Comparison of ENCODE assay signal across 9 mouse cellular contexts in genomic region chr12:40164621-40165020, GRCm38 (mm10). TPM values are rescaled to one million over a fixed set of nuclear protein-coding genes. Genes with fewer than 3 reads are reported as not detected.
A peak's percentile ranks its signal among the peaks of the same experiment; 100 is the strongest.
DNase-seq lines count a peak whose midpoint lies in the region; ATAC-seq lines count a peak whose summit lies in the region.
"Had no signal": no experiment of that assay in that cellular context is flagged by ENCODE, and none has a peak within 500 bp of the region (broad histone marks: within the 10 kb centered on the region; RNA-seq: fewer than 3 reads in every experiment).

No protein-coding gene starts in this region.

- 8% methylated on average over 2 of the region's 2 CpGs for WGBS in hindbrain, embryonic 11.5 days
- 16% methylated on average over 2 of the region's 2 CpGs for WGBS in hindbrain, embryonic 10.5 days
- WGBS in intestine, embryonic 15.5 days: 7% methylated on average over 2 of the region's 2 CpGs
- WGBS in midbrain, embryonic 13.5 days: 7% methylated on average over 2 of the region's 2 CpGs

- H3K4me2 ChIP-seq in hindbrain, embryonic 11.5 days (replicated peaks; ENCODE audit: low read depth, low read length): no peak overlapping the region
- H3K4me2 ChIP-seq in intestine, embryonic 15.5 days (replicated peaks): no peak overlapping the region
- no peak overlapping the region for H3K4me2 ChIP-seq in midbrain, embryonic 13.5 days (replicated peaks)
- H3K4me2 ChIP-seq: stomach, embryonic 15.5 days had no signal

- H3K4me3 ChIP-seq in hindbrain, embryonic 11.5 days (ENCODE audit: low read depth, low read length): no peak overlapping the region
- H3K4me3 ChIP-seq in hindbrain, embryonic 10.5 days: no peak overlapping the region
- H3K4me3 ChIP-seq in intestine, embryonic 15.5 days (replicated peaks): no peak overlapping the region
- H3K4me3 ChIP-seq in midbrain, embryonic 13.5 days (replicated peaks): no peak overlapping the region
- H3K4me3 ChIP-seq: stomach, embryonic 15.5 days had no signal

- peak; percentile 64; the same call in 1 of the 2 replicates for ATAC-seq in hindbrain, embryonic 11.5 days (ENCODE audit: low FRiP score)
- ATAC-seq in common myeloid progenitor, adult 5-6 weeks (replicated peaks; ENCODE audit: low read depth, poor library complexity, severe bottlenecking): peak; percentile 94
- peak; percentile 57 for ATAC-seq in intestine, embryonic 15.5 days
- ATAC-seq in midbrain, embryonic 13.5 days: peak; percentile 85

- DNase-seq in hindbrain, embryonic 11.5 days (ENCODE audit: low spot score): peak; percentile 49
- DNase-seq in hindbrain, embryonic 10.5 days (ENCODE audit: low spot score): no peak
- peak; percentile 50 for DNase-seq in ES-CJ7 (ENCODE audit: low read depth, low spot score)
- no peak for DNase-seq in urinary bladder, adult 18-20 months (ENCODE audit: low spot score in 2 of 2)
- no peak for DNase-seq in gastrocnemius, postnatal 4 days (ENCODE audit: low spot score in 2 of 2)

- no peak overlapping the region for H3K27ac ChIP-seq in hindbrain, embryonic 11.5 days (ENCODE audit: low read depth, low read length)
- H3K27ac ChIP-seq in hindbrain, embryonic 10.5 days: no peak overlapping the region
- H3K27ac ChIP-seq in intestine, embryonic 15.5 days: no peak overlapping the region
- H3K27ac ChIP-seq in midbrain, embryonic 13.5 days: no peak overlapping the region
- H3K27ac ChIP-seq: stomach, embryonic 15.5 days had no signal

- H3K27me3 ChIP-seq in hindbrain, embryonic 11.5 days (ENCODE audit: control insufficient read depth, insufficient read depth, low read length): no peaks in the 10 kb centered on the region
- no peaks in the 10 kb centered on the region for H3K27me3 ChIP-seq in hindbrain, embryonic 10.5 days (ENCODE audit: insufficient read depth, poor library complexity, severe bottlenecking)
- H3K27me3 ChIP-seq in intestine, embryonic 15.5 days (replicated peaks): no peaks in the 10 kb centered on the region
- no peaks in the 10 kb centered on the region for H3K27me3 ChIP-seq in midbrain, embryonic 13.5 days
- H3K27me3 ChIP-seq: stomach, embryonic 15.5 days had no signal

- H3K4me1 ChIP-seq in hindbrain, embryonic 11.5 days (replicated peaks; ENCODE audit: control insufficient read depth, insufficient read depth, low read length): no peaks in the 10 kb centered on the region
- no peaks in the 10 kb centered on the region for H3K4me1 ChIP-seq in hindbrain, embryonic 10.5 days (replicated peaks)
- H3K4me1 ChIP-seq in intestine, embryonic 15.5 days (replicated peaks): no peaks in the 10 kb centered on the region
- H3K4me1 ChIP-seq in midbrain, embryonic 13.5 days (replicated peaks): no peaks in the 10 kb centered on the region
- H3K4me1 ChIP-seq: stomach, embryonic 15.5 days had no signal

- no peak overlapping the region for H3K9ac ChIP-seq in hindbrain, embryonic 11.5 days (ENCODE audit: low read depth, low read length)
- no peak overlapping the region for H3K9ac ChIP-seq in intestine, embryonic 15.5 days
- no peak overlapping the region for H3K9ac ChIP-seq in midbrain, embryonic 13.5 days (replicated peaks)
- H3K9ac ChIP-seq: stomach, embryonic 15.5 days had no signal

- H3K9me3 ChIP-seq in hindbrain, embryonic 11.5 days (ENCODE audit: control insufficient read depth, low read length): no peaks in the 10 kb centered on the region
- H3K9me3 ChIP-seq in hindbrain, embryonic 10.5 days: no peaks in the 10 kb centered on the region
- no peaks in the 10 kb centered on the region for H3K9me3 ChIP-seq in intestine, embryonic 15.5 days
- H3K9me3 ChIP-seq in midbrain, embryonic 13.5 days: no peaks in the 10 kb centered on the region
- H3K9me3 ChIP-seq: stomach, embryonic 15.5 days had no signal

- no peaks in the 10 kb centered on the region for H3K36me3 ChIP-seq in hindbrain, embryonic 11.5 days (ENCODE audit: control insufficient read depth, insufficient read depth, low read length)
- no peaks in the 10 kb centered on the region for H3K36me3 ChIP-seq in hindbrain, embryonic 10.5 days
- H3K36me3 ChIP-seq in intestine, embryonic 15.5 days: no peaks in the 10 kb centered on the region
- H3K36me3 ChIP-seq in midbrain, embryonic 13.5 days: no peaks in the 10 kb centered on the region
- H3K36me3 ChIP-seq: stomach, embryonic 15.5 days had no signal

RNA-seq across cellular contexts. Expression of gene Scin, which starts 30.6 kb away (rescaled TPM):
- 0.54 and 0.57 TPM in 2 replicates for polyA plus RNA-seq in hindbrain, embryonic 11.5 days (2014; fragmentation: Nextera tagmentation; extraction: Ambion mirVana)
- polyA plus RNA-seq in hindbrain, embryonic 10.5 days (2016; fragmentation: Nextera tagmentation; extraction: Ambion mirVana): 0.12 and 0.29 TPM in 2 replicates
- 14.5 and 15.6 TPM in 2 replicates for total RNA-seq in common myeloid progenitor, adult 5-6 weeks (2017)
- polyA plus RNA-seq in intestine, embryonic 15.5 days (2015; fragmentation: Nextera tagmentation; extraction: Ambion mirVana): 43.7 and 46.1 TPM in 2 replicates
- not detected in 2 replicates for polyA plus RNA-seq in midbrain, embryonic 13.5 days (2015; fragmentation: Nextera tagmentation; extraction: Ambion mirVana)
- total RNA-seq in gastrocnemius, postnatal 4 days (2021): under 1 TPM; 0.34 to 0.49 TPM

RNA-seq across cellular contexts. Expression of gene Lsmem1, which starts 34.7 kb away (rescaled TPM):
- 0.08 TPM in 1 of 2 replicates, not detected in the other for polyA plus RNA-seq in hindbrain, embryonic 11.5 days (2014; fragmentation: Nextera tagmentation; extraction: Ambion mirVana)
- not detected in 2 replicates for polyA plus RNA-seq in hindbrain, embryonic 10.5 days (2016; fragmentation: Nextera tagmentation; extraction: Ambion mirVana)
- total RNA-seq in common myeloid progenitor, adult 5-6 weeks (2017): not detected in 2 replicates
- not detected in 2 replicates for polyA plus RNA-seq in intestine, embryonic 15.5 days (2015; fragmentation: Nextera tagmentation; extraction: Ambion mirVana)
- not detected in 2 replicates for polyA plus RNA-seq in midbrain, embryonic 13.5 days (2015; fragmentation: Nextera tagmentation; extraction: Ambion mirVana)
- 10 to 100 TPM; 30.7 to 34.1 TPM for total RNA-seq in gastrocnemius, postnatal 4 days (2021)

Comparison
In these comparisons a context has a peak if more than half of its experiments do, and no peak if none do; other contexts are left out.
1. DNase-seq: peak in hindbrain, embryonic 11.5 days (single experiment) and ES-CJ7 (single experiment); none in hindbrain, embryonic 10.5 days (single experiment), urinary bladder, adult 18-20 months (0 of 2) and gastrocnemius, postnatal 4 days (0 of 2).
2. RNA of gene Scin, which starts 30.6 kb away (polyA plus RNA-seq): 43.7 to 46.1 TPM in intestine, embryonic 15.5 days; 0.54 to 0.57 TPM in hindbrain, embryonic 11.5 days, 0.12 to 0.29 TPM in hindbrain, embryonic 10.5 days and not detected in midbrain, embryonic 13.5 days; every median in the first group is over 10 times any median in the second.
3. Peak in every context shown above with its lines, with median percentiles within 50 percentile points of each other: ATAC-seq.